Mouse (Mus musculus) cerebellum, adult 2 months (tissue): ENCODE measurements around the gene Nap1l1.

Experiments
- CTCF ChIP-seq: fragments of 200-500 bp; IDR thresholded peaks from 2 replicates; pipeline ENCODE4 v1.5.1; 2011; ENCODE audit warnings: low read depth, mild to moderate bottlenecking, control low read depth, low read length, moderate library complexity, borderline replicate concordance; ENCODE audit not compliant: insufficient read depth
- POLR2A ChIP-seq: fragments of 200-500 bp; IDR thresholded peaks from 2 replicates; pipeline ENCODE4 v1.6.1; 2011; ENCODE audit warnings: low read length, control low read depth, borderline replicate concordance; ENCODE audit not compliant: insufficient read depth

DNA sequence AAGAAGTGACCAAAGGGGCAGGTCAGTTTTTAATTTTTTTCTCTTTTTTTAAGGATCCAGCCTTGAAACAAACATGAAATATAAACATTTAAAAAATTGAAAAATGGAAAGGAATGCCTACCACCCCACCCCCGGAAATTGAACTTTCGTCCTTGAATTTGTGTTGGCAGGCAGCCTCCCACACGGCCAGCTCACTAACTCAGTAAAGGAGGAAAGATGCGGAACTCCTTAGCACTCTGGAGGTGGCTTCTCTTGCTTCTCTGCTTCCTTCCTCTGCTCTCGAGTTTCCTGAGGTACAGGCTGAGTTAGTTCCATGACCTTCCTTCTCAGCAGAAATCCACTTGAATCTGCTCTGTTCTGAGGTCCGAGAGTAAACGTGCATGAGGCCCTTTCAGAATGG is 37.8 kb downstream of the Nap1l1 start:
- TF ChIP-seq POLR2A (no peak), CTCF (no peak)
